Mouse (Mus musculus) kidney, adult 2 months (tissue): Measurements from ENCODE around the gene Rpusd4.

Experiments
- CTCF ChIP-seq: fragments of 200-500 bp; conservative IDR thresholded peaks from 2 replicates; pipeline ENCODE4 v1.5.1; 2011; ENCODE audit warnings: low read depth, mild to moderate bottlenecking, control low read depth, low read length, moderate library complexity, mixed read lengths; ENCODE audit not compliant: insufficient read depth, insufficient read length
- POLR2A ChIP-seq: fragments of 200-500 bp; IDR thresholded peaks from one replicate; pipeline ENCODE4 v1.6.1; 2011; ENCODE audit warnings: low read depth, low read length, control low read depth

DNA sequence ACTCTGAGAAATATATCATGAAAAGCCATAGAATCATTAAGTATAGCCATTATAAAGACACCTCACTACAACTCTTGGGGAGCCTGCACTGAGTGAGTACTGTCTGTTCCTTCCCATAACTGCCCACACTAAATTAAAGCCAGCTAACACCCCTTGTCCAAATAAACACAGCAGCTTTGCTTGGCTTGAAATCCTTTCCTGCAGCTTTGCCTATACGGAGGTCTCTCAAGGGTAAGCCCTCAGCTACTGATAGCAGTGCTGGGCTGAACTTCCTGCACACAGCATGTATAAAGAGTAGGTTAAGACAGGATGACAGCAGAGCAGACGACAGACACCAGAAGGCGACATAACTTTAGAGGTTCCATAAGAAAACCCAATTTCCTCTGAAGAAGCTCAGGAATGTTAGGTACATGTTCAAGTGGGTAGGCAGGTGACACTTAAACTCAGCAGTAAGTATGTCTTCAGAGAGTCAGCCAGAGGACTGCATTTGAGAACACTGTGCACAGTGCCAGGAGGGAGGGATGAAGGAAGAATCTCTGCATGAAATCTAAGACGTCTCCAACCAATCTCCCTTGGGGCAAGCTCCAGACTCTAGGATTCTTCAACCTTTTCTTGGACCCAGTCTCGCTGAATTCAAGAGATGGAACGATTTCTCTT is 28.6 kb upstream of the Rpusd4 start:
- TF ChIP-seq CTCF (no peak), POLR2A (no peak)
